Mouse (Mus musculus): Measurements from ENCODE around the gene Fam243. TPM values are rescaled to one million over a fixed set of nuclear protein-coding genes. Genes with fewer than 3 reads are reported as not detected.

The Fam243 gene
- total RNA-seq, 2 experiments from 2014 or later, result 0.25 TPM; not detected in 1

- DNase-seq (ENCODE audit: low spot score in 2 of 2), result no peak
Observed at GRCm38 (mm10) chr16:92320361-92320760, 880 bp downstream of the Fam243 start.

- peak in 1 of 2 experiments; percentile 31 for DNase-seq (ENCODE audit: low spot score in 2 of 2)
Observed at GRCm38 (mm10) chr16:92319353-92320109, 1.7 kb downstream of the Fam243 start.

- DNase-seq (ENCODE audit: low spot score in 2 of 2), result no peak
Observed at GRCm38 (mm10) chr16:92316049-92316738, 5.0 kb downstream of the Fam243 start.

- no peak for DNase-seq (ENCODE audit: low spot score in 2 of 2)
Observed at GRCm38 (mm10) chr16:92313953-92314741, 7.1 kb downstream of the Fam243 start.

GRCm38 (mm10) chr16:92309126-92309525 lies 12.1 kb downstream of the Fam243 start:
- no peak for DNase-seq (ENCODE audit: low spot score in 2 of 2)

GRCm38 (mm10) chr16:92307947-92308346 lies 13.3 kb downstream of the Fam243 start:
- no peak for DNase-seq (ENCODE audit: low spot score in 2 of 2)

- no peak for DNase-seq (ENCODE audit: low spot score in 2 of 2)
Observed at GRCm38 (mm10) chr16:92305519-92305918, 15.7 kb downstream of the Fam243 start.

GRCm38 (mm10) chr16:92302506-92302905 lies 18.7 kb downstream of the Fam243 start:
- no peak for DNase-seq (ENCODE audit: low spot score in 2 of 2)

- no peak for DNase-seq (ENCODE audit: low spot score in 2 of 2)
Observed at GRCm38 (mm10) chr16:92301989-92302388, 19.3 kb downstream of the Fam243 start.

GRCm38 (mm10) chr16:92301412-92301806 lies 19.8 kb downstream of the Fam243 start:
- no peak for DNase-seq (ENCODE audit: low spot score in 2 of 2)

- peak; percentile 65 to 86 for DNase-seq (ENCODE audit: low spot score in 2 of 2)
Observed at GRCm38 (mm10) chr16:92300649-92301411, 20.4 kb downstream of the Fam243 start, which contains the start of gene Smim11. Gene Smim11 (plus strand): TSS chr16:92301286.

GRCm38 (mm10) chr16:92295328-92295727 lies 25.9 kb downstream of the Fam243 start:
- DNase-seq (ENCODE audit: low spot score in 2 of 2), result no peak

GRCm38 (mm10) chr16:92294267-92294970 lies 26.8 kb downstream of the Fam243 start:
- DNase-seq (ENCODE audit: low spot score in 2 of 2), result no peak

GRCm38 (mm10) chr16:92292101-92292500 lies 29.1 kb downstream of the Fam243 start, which contains the start of gene Kcne2:
Gene Kcne2 (plus strand): TSS chr16:92292389.
- no peak for DNase-seq (ENCODE audit: low spot score in 2 of 2)

- DNase-seq (ENCODE audit: low spot score in 2 of 2), result no peak
Observed at GRCm38 (mm10) chr16:92290045-92290444, 31.2 kb downstream of the Fam243 start.

- DNase-seq (ENCODE audit: low spot score in 2 of 2), result no peak
Observed at GRCm38 (mm10) chr16:92288778-92289177, 32.5 kb downstream of the Fam243 start.

- peak; percentile 65 to 75 for DNase-seq (ENCODE audit: low spot score in 2 of 2)
Observed at GRCm38 (mm10) chr16:92286609-92287008, 34.6 kb downstream of the Fam243 start.

GRCm38 (mm10) chr16:92285068-92285467 lies 36.2 kb downstream of the Fam243 start:
- no peak for DNase-seq (ENCODE audit: low spot score in 2 of 2)

GRCm38 (mm10) chr16:92282671-92283070 lies 38.6 kb downstream of the Fam243 start:
- no peak for DNase-seq (ENCODE audit: low spot score in 2 of 2)

GRCm38 (mm10) chr16:92275526-92275925 lies 45.7 kb downstream of the Fam243 start:
- peak in 1 of 2 experiments; percentile 16 for DNase-seq (ENCODE audit: low spot score in 2 of 2)

Measured in adrenal gland, postnatal 4 days (tissue).